ENCODE assay signal across 14 mouse cellular contexts in the genomic region with DNA sequence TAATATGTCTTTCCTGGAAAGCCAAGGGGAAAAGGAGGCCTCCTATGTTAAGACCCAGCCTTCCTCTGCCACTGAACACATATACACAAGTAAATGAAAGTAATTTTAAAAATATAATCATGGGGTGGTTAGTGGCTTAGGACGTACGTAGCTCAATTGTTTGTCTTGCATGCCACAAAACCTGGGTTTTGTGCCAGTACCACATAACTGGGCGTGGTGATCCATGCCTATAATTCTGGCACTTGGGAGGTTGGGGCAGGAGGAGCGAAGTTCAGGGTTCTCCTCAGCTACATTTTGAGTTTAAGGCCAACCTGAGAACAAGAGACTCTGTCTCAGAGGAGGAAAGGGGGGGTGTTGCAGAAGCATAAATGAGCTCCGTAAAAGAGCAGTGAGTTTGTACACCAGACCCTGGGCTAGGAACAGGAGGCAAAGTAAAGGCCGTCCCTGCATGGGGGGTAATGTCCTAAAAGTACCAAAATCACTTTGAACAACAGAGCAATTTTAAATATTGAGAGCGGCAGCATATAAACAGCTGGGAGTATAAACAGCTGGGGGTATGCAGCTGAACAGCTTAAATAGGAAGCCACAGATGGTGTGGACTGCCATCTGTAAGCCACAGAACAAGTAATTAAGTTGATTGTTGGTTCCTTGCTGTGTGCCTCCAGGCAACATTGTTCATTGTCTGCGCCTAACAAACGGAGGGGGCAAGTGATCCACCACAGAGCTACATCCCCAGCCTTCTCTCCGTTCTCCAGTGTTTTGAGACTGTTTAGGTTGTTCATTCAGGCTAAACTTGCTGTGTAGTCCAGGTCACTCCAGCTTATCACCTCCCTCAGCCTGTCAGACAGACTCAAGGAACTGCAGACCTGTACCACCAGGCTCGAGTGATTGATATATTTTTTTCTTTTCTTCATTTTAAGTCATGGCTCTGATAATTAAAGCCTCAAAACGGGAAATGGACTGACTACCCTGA. TPM values are rescaled to one million over a fixed set of nuclear protein-coding genes. Genes with fewer than 3 reads are reported as not detected.
DNase-seq lines count a peak whose midpoint lies in the region; ATAC-seq and TF ChIP-seq lines count a peak whose summit lies in the region.
"Had no signal": no experiment of that assay in that cellular context is flagged by ENCODE, and none has a peak within 500 bp of the region (broad histone marks: within the 10 kb centered on the region; RNA-seq: fewer than 3 reads in every experiment).

No protein-coding gene starts in this region.

- 0 out of 2 replicates have a peak overlapping the region, but pooled peaks have one; percentile 21 for H3K9ac ChIP-seq in liver, postnatal 0 days (replicated peaks)
- H3K9ac ChIP-seq in embryonic facial prominence, embryonic 13.5 days = no peak overlapping the region; the same call in 1 of the 2 replicates
- H3K9ac ChIP-seq in hindbrain, embryonic 15.5 days = no peak overlapping the region
- H3K9ac ChIP-seq: liver, embryonic 12.5 days had no signal

- TF ChIP-seq CTCF in liver, postnatal 0 days (IDR thresholded peaks at IDR 0.05; ENCODE audit: low read depth) = no peak

- H3K27ac ChIP-seq in liver, postnatal 0 days (ENCODE audit: low read depth) = peak overlapping the region; percentile 55; the same call in 1 of the 2 replicates
- H3K27ac ChIP-seq in embryonic facial prominence, embryonic 13.5 days = peak overlapping the region; percentile 66
- H3K27ac ChIP-seq in hindbrain, embryonic 15.5 days (replicated peaks) = peak overlapping the region; percentile 56; the same call in 1 of the 2 replicates
- H3K27ac ChIP-seq: liver, embryonic 12.5 days had no signal

- 57% methylated on average over 12 of the region's 12 CpGs for WGBS in liver, postnatal 0 days (ENCODE audit: insufficient replicate concordance)
- WGBS in embryonic facial prominence, embryonic 13.5 days = 28% methylated on average over 12 of the region's 12 CpGs
- 42% methylated on average over 12 of the region's 12 CpGs for WGBS in hindbrain, embryonic 15.5 days

- DNase-seq in liver, postnatal 0 days = no peak
- DNase-seq in liver = no peak
- peak; percentile 88 for DNase-seq in retina, postnatal 1 day
- no peak for DNase-seq in heart, postnatal 14 days
- DNase-seq in embryo, embryonic 9.5 days (ENCODE audit: extremely low spot score) = no peak
- DNase-seq: cerebellum, adult 9-11 months; heart, postnatal 36 days had no signal

- no peak for TF ChIP-seq EP300 in liver, postnatal 0 days (IDR thresholded peaks at IDR 0.05; ENCODE audit: low read depth)

- intact Hi-C loops in heart, postnatal 14 days (cut with DNase I) = no loop called here

- H3K27me3 ChIP-seq in liver, postnatal 0 days (ENCODE audit: insufficient read depth, low read length) = peaks cover 10% of the 10 kb centered on the region
- peaks cover 60% of the 10 kb centered on the region for H3K27me3 ChIP-seq in embryonic facial prominence, embryonic 13.5 days
- H3K27me3 ChIP-seq in hindbrain, embryonic 15.5 days = peaks cover 34% of the 10 kb centered on the region

- no peaks in the 10 kb centered on the region for H3K36me3 ChIP-seq in liver, postnatal 0 days (replicated peaks; ENCODE audit: insufficient read depth, low read length)
- no peaks in the 10 kb centered on the region for H3K36me3 ChIP-seq in embryonic facial prominence, embryonic 13.5 days
- no peaks in the 10 kb centered on the region for H3K36me3 ChIP-seq in hindbrain, embryonic 15.5 days
- H3K36me3 ChIP-seq: liver, embryonic 12.5 days had no signal

- peak overlapping the region; percentile 53 for H3K4me2 ChIP-seq in liver, postnatal 0 days (ENCODE audit: low read depth, low read length)
- peak overlapping the region; percentile 26; the same call in 1 of the 2 replicates for H3K4me2 ChIP-seq in embryonic facial prominence, embryonic 13.5 days
- no peak overlapping the region for H3K4me2 ChIP-seq in hindbrain, embryonic 15.5 days

- no peak overlapping the region for H3K4me3 ChIP-seq in liver, postnatal 0 days (ENCODE audit: low read depth, low read length)
- no peak overlapping the region for H3K4me3 ChIP-seq in embryonic facial prominence, embryonic 13.5 days
- no peak overlapping the region for H3K4me3 ChIP-seq in hindbrain, embryonic 15.5 days
- H3K4me3 ChIP-seq: liver, embryonic 12.5 days had no signal

- H3K4me1 ChIP-seq in liver, postnatal 0 days (ENCODE audit: insufficient read depth) = peaks cover 10% of the 10 kb centered on the region; the same call in 1 of the 2 replicates
- peaks cover 56% of the 10 kb centered on the region for H3K4me1 ChIP-seq in embryonic facial prominence, embryonic 13.5 days
- peaks cover 21% of the 10 kb centered on the region for H3K4me1 ChIP-seq in hindbrain, embryonic 15.5 days (replicated peaks)

- H3K9me3 ChIP-seq in liver, postnatal 0 days (ENCODE audit: low read length) = no peaks in the 10 kb centered on the region
- no peaks in the 10 kb centered on the region for H3K9me3 ChIP-seq in embryonic facial prominence, embryonic 13.5 days
- H3K9me3 ChIP-seq in hindbrain, embryonic 15.5 days = no peaks in the 10 kb centered on the region
- H3K9me3 ChIP-seq: liver, embryonic 12.5 days had no signal

- ATAC-seq in liver, postnatal 0 days = no peak
- no peak for ATAC-seq in embryonic facial prominence, embryonic 13.5 days (ENCODE audit: insufficient number of reproducible peaks, insufficient read depth, low FRiP score, low TSS enrichment, low read depth)
- peak; percentile 46; the same call in 1 of the 2 replicates for ATAC-seq in hindbrain, embryonic 15.5 days (ENCODE audit: low FRiP score, low read depth)
- no peak for ATAC-seq in frontal cortex, adult (ENCODE audit: low TSS enrichment)
- ATAC-seq: liver, embryonic 12.5 days had no signal

RNA-seq across cellular contexts. Expression of a gene that starts 3.1 kb away (rescaled TPM):
- polyA plus RNA-seq in liver, postnatal 0 days (2015; fragmentation: Nextera tagmentation; extraction: Ambion mirVana) = 125 and 129 TPM in 2 replicates
- polyA plus RNA-seq in embryonic facial prominence, embryonic 13.5 days (2015; fragmentation: Nextera tagmentation; extraction: Ambion mirVana) = 38.6 and 86.0 TPM in 2 replicates
- 3.1 and 4.6 TPM in 2 replicates for polyA plus RNA-seq in hindbrain, embryonic 15.5 days (2015; fragmentation: Nextera tagmentation; extraction: Ambion mirVana)
- 1 to 10 TPM; 4.2 to 7.0 TPM for total RNA-seq in heart, postnatal 14 days (2021)
- total RNA-seq: CH12.LX had no signal

RNA-seq across cellular contexts. Expression of a gene that starts 20.6 kb away (rescaled TPM):
- polyA plus RNA-seq in liver, postnatal 0 days (2015; fragmentation: Nextera tagmentation; extraction: Ambion mirVana) = 234 and 261 TPM in 2 replicates
- polyA plus RNA-seq in embryonic facial prominence, embryonic 13.5 days (2015; fragmentation: Nextera tagmentation; extraction: Ambion mirVana) = 36.0 and 58.9 TPM in 2 replicates
- polyA plus RNA-seq in hindbrain, embryonic 15.5 days (2015; fragmentation: Nextera tagmentation; extraction: Ambion mirVana) = 6.9 and 10.4 TPM in 2 replicates
- total RNA-seq in heart, postnatal 14 days (2021) = 10 to 100 TPM in 1 of 2 experiments, 1 to 10 TPM in 1; 4.9 to 10.4 TPM

RNA-seq across cellular contexts. Expression of a gene that starts 53.3 kb away (rescaled TPM):
- not detected in 2 replicates for polyA plus RNA-seq in liver, postnatal 0 days (2015; fragmentation: Nextera tagmentation; extraction: Ambion mirVana)
- 0.22 and 0.35 TPM in 2 replicates for polyA plus RNA-seq in embryonic facial prominence, embryonic 13.5 days (2015; fragmentation: Nextera tagmentation; extraction: Ambion mirVana)
- polyA plus RNA-seq in hindbrain, embryonic 15.5 days (2015; fragmentation: Nextera tagmentation; extraction: Ambion mirVana) = not detected in 2 replicates
- total RNA-seq in heart, postnatal 14 days (2021) = not detected
- total RNA-seq: CH12.LX; heart, postnatal 36 days; layer of hippocampus, adult 8-10 months had no signal
- polyA plus RNA-seq: liver, embryonic 12.5 days; spleen, adult 2 months had no signal
